Mouse (Mus musculus): ENCODE results near the gene Sec23b.

Sec23b gene

GRCm38 (mm10) chr2:144601576-144601975 is 45.5 kb downstream of the Sec23b start:
- peak; percentile 28 for DNase-seq (ENCODE audit: low spot score)

GRCm38 (mm10) chr2:144613956-144614355 is 57.9 kb downstream of the Sec23b start:
- DNase-seq (ENCODE audit: low spot score) = no peak

GRCm38 (mm10) chr2:144617074-144617874 is 61.2 kb downstream of the Sec23b start:
- DNase-seq (ENCODE audit: low spot score) = peak; percentile 35

GRCm38 (mm10) chr2:144621491-144621890 is 65.5 kb downstream of the Sec23b start:
- peak; percentile 42 for DNase-seq (ENCODE audit: low spot score)

- DNase-seq (ENCODE audit: low spot score) = peak; percentile 29
These were observed 77.5 kb downstream of the Sec23b start for GRCm38 (mm10) chr2:144633551-144633950.

- peak; percentile 50 for DNase-seq (ENCODE audit: low spot score)
These were observed 78.2 kb downstream of the Sec23b start for GRCm38 (mm10) chr2:144634231-144634630.

- peak; percentile 6 for DNase-seq (ENCODE audit: low spot score)
These were observed 78.7 kb downstream of the Sec23b start for GRCm38 (mm10) chr2:144634729-144635128.

GRCm38 (mm10) chr2:144635644-144636320 is 79.8 kb downstream of the Sec23b start:
- DNase-seq (ENCODE audit: low spot score) = peak; percentile 74

GRCm38 (mm10) chr2:144637204-144637603 is 81.2 kb downstream of the Sec23b start:
- DNase-seq (ENCODE audit: low spot score) = no peak

GRCm38 (mm10) chr2:144637671-144638395 is 81.8 kb downstream of the Sec23b start:
- DNase-seq (ENCODE audit: low spot score) = no peak

- DNase-seq (ENCODE audit: low spot score) = peak; percentile 57
These were observed 82.7 kb downstream of the Sec23b start for GRCm38 (mm10) chr2:144638719-144639118.

GRCm38 (mm10) chr2:144640101-144640500 is 84.1 kb downstream of the Sec23b start:
- no peak for DNase-seq (ENCODE audit: low spot score)

All from testis, postnatal 10 days (tissue).